In genomic region chr1:131714388-131715337, GRCm38 (mm10) we compare ENCODE assay signal across 14 mouse cellular contexts. TPM values are rescaled to one million over a fixed set of nuclear protein-coding genes. Genes with fewer than 3 reads are reported as not detected.
DNase-seq lines count a peak whose midpoint lies in the region; TF ChIP-seq lines count a peak whose summit lies in the region.
"Had no signal": no experiment of that assay in that cellular context is flagged by ENCODE, and none has a peak within 500 bp of the region (broad histone marks: within the 10 kb centered on the region; RNA-seq: fewer than 3 reads in every experiment).

No protein-coding gene starts in this region.

- H3K27me3 ChIP-seq in E14TG2a.4 (ENCODE audit: insufficient read depth, low read length): peaks cover 3% of the 10 kb centered on the region; the same call in 1 of the 2 replicates
- H3K27me3 ChIP-seq: heart, embryonic 15.5 days had no signal

- no peaks in the 10 kb centered on the region for H3K36me3 ChIP-seq in E14TG2a.4 (ENCODE audit: insufficient read depth, low read length)
- H3K36me3 ChIP-seq: forebrain, embryonic 12.5 days; heart, embryonic 15.5 days; limb, embryonic 10.5 days had no signal

- peak; percentile 42; the same call in 1 of the 2 replicates for TF ChIP-seq CTCF in layer of hippocampus, adult 2 months (conservative IDR thresholded peaks at IDR 0.05)
- TF ChIP-seq CTCF in E14TG2a.4 (conservative IDR thresholded peaks at IDR 0.05; ENCODE audit: low read length): peak; percentile 51

- intact Hi-C loops in heart, postnatal 36 days (cut with DNase I): loop anchor here (5.0 kb wide), 1 partner anchor 268 kb away; no protein-coding TSS in a partner anchor

- no peak overlapping the region for H3K4me3 ChIP-seq in layer of hippocampus, adult 2 months
- no peak overlapping the region for H3K4me3 ChIP-seq in E14TG2a.4 (replicated peaks; ENCODE audit: low read length)
- H3K4me3 ChIP-seq: forebrain, embryonic 12.5 days; heart, embryonic 15.5 days; limb, embryonic 10.5 days; megakaryocyte, embryonic 14.5 days had no signal

- no peaks in the 10 kb centered on the region for H3K9me3 ChIP-seq in E14TG2a.4 (ENCODE audit: low read length)
- H3K9me3 ChIP-seq: forebrain, embryonic 12.5 days; heart, embryonic 15.5 days; limb, embryonic 10.5 days; megakaryocyte, embryonic 14.5 days had no signal

- DNase-seq in adrenal gland, postnatal 10 days: peak; percentile 65
- no peak for DNase-seq in adrenal gland, adult 8-10 months
- DNase-seq in layer of hippocampus, adult 2 months (ENCODE audit: low spot score in 2 of 2): no peak
- DNase-seq in layer of hippocampus, adult 18-20 months (ENCODE audit: low spot score in 2 of 2): no peak
- peak; percentile 28 to 30 for DNase-seq in heart, postnatal 36 days
- no peak for DNase-seq in retina, postnatal 1 day
- no peak for DNase-seq in right cerebral cortex, postnatal 25 days

- H3K27ac ChIP-seq in layer of hippocampus, adult 2 months: no peak overlapping the region
- H3K27ac ChIP-seq: forebrain, embryonic 12.5 days; heart, embryonic 15.5 days; kidney, postnatal 0 days; limb, embryonic 10.5 days had no signal

- H3K4me1 ChIP-seq in E14TG2a.4 (replicated peaks; ENCODE audit: low read depth, low read length): peaks cover 37% of the 10 kb centered on the region

RNA-seq across cellular contexts. Expression of gene Rab7b, which starts 26.2 kb away (rescaled TPM):
- total RNA-seq in adrenal gland, postnatal 10 days (2021): 1 to 10 TPM; 4.7 to 5.1 TPM
- total RNA-seq in adrenal gland, adult 8-10 months (2022): 10 to 100 TPM in 2 of 4 experiments, 1 to 10 TPM in 2; 6.6 to 17.4 (median 11.0) TPM
- total RNA-seq in layer of hippocampus, adult 2 months (2021): 1 to 10 TPM in 1 of 2 experiments, under 1 TPM in 1; 0.83 to 1.6 TPM
- total RNA-seq in layer of hippocampus, adult 18-20 months (2021): under 1 TPM; 0.76 to 0.77 TPM
- total RNA-seq in heart, postnatal 36 days (2021): 1 to 10 TPM; 4.3 to 4.5 TPM

RNA-seq across cellular contexts. Expression of gene Slc26a9, which starts 29.2 kb away (rescaled TPM):
- total RNA-seq in adrenal gland, postnatal 10 days (2021): under 1 TPM in 1 of 2 experiments, not detected in 1; 0.15 TPM
- under 1 TPM in 3 of 4 experiments, not detected in 1; 0.06 to 0.28 (median 0.23) TPM for total RNA-seq in adrenal gland, adult 8-10 months (2022)
- under 1 TPM; 0.07 to 0.15 TPM for total RNA-seq in layer of hippocampus, adult 2 months (2021)
- total RNA-seq in layer of hippocampus, adult 18-20 months (2021): under 1 TPM; 0.12 to 0.15 TPM
- total RNA-seq in heart, postnatal 36 days (2021): not detected
- total RNA-seq: common myeloid progenitor, adult 5-6 weeks had no signal

Comparison
In these comparisons a context has a peak if more than half of its experiments do, and no peak if none do; other contexts are left out.
1. DNase-seq: peak in adrenal gland, postnatal 10 days (single experiment) and heart, postnatal 36 days (2 of 2); none in adrenal gland, adult 8-10 months (single experiment), layer of hippocampus, adult 2 months (0 of 2), layer of hippocampus, adult 18-20 months (0 of 2), retina, postnatal 1 day (single experiment) and right cerebral cortex, postnatal 25 days (single experiment).